Mouse (Mus musculus) intestine, postnatal 0 days (tissue): ENCODE measurements at regions not wholly inside any gene's neighbourhood (a gene's known extent, or its start where the extent isn't known, plus 50 kb on each side); places are given as distances from the start of the nearest gene placed in this dataset.

ENCODE experiments used
- ATAC-seq: fragments of 200-750 bp; cut with Nextera tagmentation; 2 replicates; pipeline ENCODE4 v1.8.0; 2017; ENCODE audit warnings: mild to moderate bottlenecking, moderate TSS enrichment, moderate library complexity
- H3K27ac ChIP-seq: fragments of 300-500 bp; sonication (generic); 2 replicates; pipeline ENCODE4 v1.5.1; 2014; ENCODE audit warnings: mild to moderate bottlenecking, low read depth, low read length, moderate library complexity
- H3K27me3 ChIP-seq: fragments of 300-500 bp; sonication (generic); replicated peaks from 2 replicates; pipeline ENCODE4 v1.6.1; 2014; ENCODE audit warnings: low read length, mixed read lengths; ENCODE audit not compliant: control insufficient read depth, insufficient read depth
- H3K36me3 ChIP-seq: fragments of 300-500 bp; sonication (generic); 2 replicates; pipeline ENCODE4 v1.6.1; 2014; ENCODE audit warnings: mild to moderate bottlenecking, moderate library complexity; ENCODE audit not compliant: control insufficient read depth, insufficient read depth
- H3K4me1 ChIP-seq: fragments of 300-500 bp; sonication (generic); replicated peaks from 2 replicates; pipeline ENCODE4 v1.6.1; 2014; ENCODE audit warnings: antibody characterized with exemption, low read length, mixed read lengths; ENCODE audit not compliant: control insufficient read depth, insufficient read depth
- H3K4me2 ChIP-seq: fragments of 300-500 bp; sonication (generic); replicated peaks from 2 replicates; pipeline ENCODE4 v1.6.1; 2014; ENCODE audit warnings: low read depth, mild to moderate bottlenecking, moderate library complexity
- H3K4me3 ChIP-seq: fragments of 300-500 bp; sonication (generic); 2 replicates; pipeline ENCODE4 v1.5.1; 2014; ENCODE audit warnings: low read depth, low read length
- H3K9ac ChIP-seq: fragments of 300-500 bp; sonication (generic); 2 replicates; pipeline ENCODE4 v1.6.1; 2014; ENCODE audit warnings: mild to moderate bottlenecking, low read depth, low read length
- H3K9me3 ChIP-seq: fragments of 300-500 bp; sonication (generic); 2 replicates; pipeline ENCODE4 v1.6.1; 2016; ENCODE audit warnings: mixed run types; ENCODE audit not compliant: control insufficient read depth
- CTCF ChIP-seq: sonication (generic); IDR thresholded peaks from 2 replicates; pipeline ENCODE4 v1.5.1; 2016; ENCODE audit warnings: low read depth, mild to moderate bottlenecking, control low read depth, antibody characterized with exemption, moderate library complexity
- WGBS: fragments of 180-500 bp; shearing (Covaris S2); extraction: QIAGEN DNeasy Blood & Tissue Kit; methylation state at CpG from one replicate; pipeline ENCODE4 v1.1.7; 2014; 5-methylcytosine and 5-hydroxymethylcytosine counted together

DNA sequence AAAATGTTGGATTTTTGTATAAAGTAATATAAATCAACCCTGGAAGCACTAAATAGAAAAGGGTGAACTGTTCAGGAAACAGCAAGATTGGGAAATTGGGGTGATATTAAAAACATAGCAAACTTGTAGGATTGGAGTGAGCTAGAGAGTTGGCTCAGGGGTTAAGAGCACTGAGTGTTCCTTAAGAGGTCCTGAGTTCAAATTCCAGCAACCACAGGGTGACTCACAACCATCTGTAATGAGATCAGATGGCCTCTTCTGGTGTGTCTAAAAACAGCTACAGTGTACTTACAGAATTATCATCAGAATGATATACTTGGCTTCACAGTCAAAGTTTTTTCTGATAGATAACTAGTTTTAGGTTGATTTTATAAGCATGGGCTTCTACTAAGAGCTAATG, 73.8 kb upstream of the Mbnl1 start:
- Histone ChIP-seq H3K4me2 (no peak overlapping the region), H3K36me3 (no peaks in the 10 kb centered on the region), H3K27me3 (no peaks in the 10 kb centered on the region), H3K4me3 (no peak overlapping the region), H3K9me3 (no peaks in the 10 kb centered on the region), H3K4me1 (no peaks in the 10 kb centered on the region), H3K27ac (no peak overlapping the region), H3K9ac (no peak overlapping the region)
- ATAC-seq: no peak
- no peak for TF ChIP-seq CTCF

DNA sequence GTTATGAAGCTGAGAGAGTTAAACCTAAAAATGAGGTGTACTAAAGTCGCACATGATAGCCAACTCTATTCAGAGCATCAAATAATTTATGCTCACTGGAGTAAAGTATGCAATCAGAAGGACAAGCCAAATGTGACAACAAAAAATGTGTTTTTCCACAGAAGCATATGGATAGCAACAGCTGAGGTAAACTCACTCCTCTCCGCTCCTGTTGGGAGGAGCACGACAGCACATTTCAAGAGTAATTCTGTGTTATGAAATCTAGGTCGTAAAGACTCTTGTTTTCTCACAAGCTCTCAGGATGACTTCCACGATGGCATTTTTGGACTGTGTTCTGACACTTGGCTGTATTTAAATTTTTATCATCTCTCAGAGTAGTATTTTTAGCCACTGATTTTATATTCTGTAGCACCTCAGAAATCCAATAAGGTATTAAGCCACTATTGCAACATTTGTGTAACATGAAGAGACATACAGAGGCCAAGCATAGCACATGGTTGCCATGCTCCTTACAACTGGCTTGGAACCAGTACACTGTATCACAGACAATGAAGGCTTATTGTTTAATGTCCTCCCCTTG, 70.3 kb upstream of the Mbnl1 start:
- Histone ChIP-seq H3K9me3 (no peaks in the 10 kb centered on the region), H3K4me3 (no peak overlapping the region), H3K27ac (no peak overlapping the region), H3K4me1 (no peaks in the 10 kb centered on the region), H3K4me2 (no peak overlapping the region), H3K27me3 (no peaks in the 10 kb centered on the region), H3K36me3 (no peaks in the 10 kb centered on the region), H3K9ac (no peak overlapping the region)
- 55% methylated on average over 5 of the region's 5 CpGs for WGBS
- no peak for ATAC-seq
- TF ChIP-seq CTCF: no peak

DNA sequence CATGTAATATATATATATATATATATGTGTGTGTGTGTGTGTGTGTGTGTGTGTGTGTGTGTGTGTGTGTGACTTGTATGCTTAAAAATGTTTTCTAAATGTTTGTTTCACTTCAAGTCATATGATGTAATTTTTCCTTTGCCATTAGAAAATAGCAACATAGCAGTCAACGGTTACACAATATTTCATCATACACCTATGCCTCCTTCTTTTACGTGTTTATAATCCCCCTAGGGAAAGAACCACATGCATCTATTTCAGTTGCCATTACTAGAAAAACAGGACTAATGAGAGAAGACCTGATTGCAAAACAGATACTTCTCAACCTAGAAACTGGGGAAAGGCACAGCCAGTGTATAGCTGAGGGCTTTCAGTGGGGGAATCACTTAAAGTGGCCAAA, 65.2 kb upstream of the Mbnl1 start:
- no peak for TF ChIP-seq CTCF
- H3K9me3 ChIP-seq: no peaks in the 10 kb centered on the region
- H3K36me3 ChIP-seq: no peaks in the 10 kb centered on the region
- H3K27me3 ChIP-seq: no peaks in the 10 kb centered on the region
- H3K4me1 ChIP-seq: no peaks in the 10 kb centered on the region
- no peak overlapping the region for H3K27ac ChIP-seq
- no peak for ATAC-seq
- H3K4me3 ChIP-seq: no peak overlapping the region
- WGBS: 63% methylated on average over 2 of the region's 2 CpGs
- no peak overlapping the region for H3K4me2 ChIP-seq
- H3K9ac ChIP-seq: no peak overlapping the region

DNA sequence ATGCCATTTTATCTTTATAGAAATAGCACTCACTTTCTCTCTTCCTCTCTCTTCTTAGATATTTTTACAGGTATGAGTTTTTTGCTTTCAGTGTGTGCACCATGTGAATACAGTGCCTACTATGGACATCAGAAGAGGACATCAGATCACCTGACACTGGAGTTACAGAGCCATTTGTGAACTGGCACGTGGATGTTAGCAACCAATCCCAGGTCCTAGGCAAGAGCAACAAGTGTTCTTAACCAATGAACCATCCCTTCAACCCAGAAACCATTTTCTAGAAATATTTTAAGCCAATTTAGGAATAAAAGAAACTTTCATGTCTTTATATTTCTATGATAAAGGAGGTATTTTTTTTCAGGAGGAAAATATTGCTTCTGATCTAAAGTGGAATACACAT, 64.7 kb upstream of the Mbnl1 start:
- H3K9me3 ChIP-seq: no peaks in the 10 kb centered on the region
- no peak for TF ChIP-seq CTCF
- no peaks in the 10 kb centered on the region for H3K27me3 ChIP-seq
- H3K4me1 ChIP-seq: no peaks in the 10 kb centered on the region
- H3K4me2 ChIP-seq: no peak overlapping the region; the same call in 1 of the 2 replicates
- H3K27ac ChIP-seq: no peak overlapping the region
- WGBS: 73% methylated on average over 1 of the region's 1 CpGs
- no peak for ATAC-seq
- H3K9ac ChIP-seq: no peak overlapping the region
- H3K36me3 ChIP-seq: no peaks in the 10 kb centered on the region
- no peak overlapping the region for H3K4me3 ChIP-seq

DNA sequence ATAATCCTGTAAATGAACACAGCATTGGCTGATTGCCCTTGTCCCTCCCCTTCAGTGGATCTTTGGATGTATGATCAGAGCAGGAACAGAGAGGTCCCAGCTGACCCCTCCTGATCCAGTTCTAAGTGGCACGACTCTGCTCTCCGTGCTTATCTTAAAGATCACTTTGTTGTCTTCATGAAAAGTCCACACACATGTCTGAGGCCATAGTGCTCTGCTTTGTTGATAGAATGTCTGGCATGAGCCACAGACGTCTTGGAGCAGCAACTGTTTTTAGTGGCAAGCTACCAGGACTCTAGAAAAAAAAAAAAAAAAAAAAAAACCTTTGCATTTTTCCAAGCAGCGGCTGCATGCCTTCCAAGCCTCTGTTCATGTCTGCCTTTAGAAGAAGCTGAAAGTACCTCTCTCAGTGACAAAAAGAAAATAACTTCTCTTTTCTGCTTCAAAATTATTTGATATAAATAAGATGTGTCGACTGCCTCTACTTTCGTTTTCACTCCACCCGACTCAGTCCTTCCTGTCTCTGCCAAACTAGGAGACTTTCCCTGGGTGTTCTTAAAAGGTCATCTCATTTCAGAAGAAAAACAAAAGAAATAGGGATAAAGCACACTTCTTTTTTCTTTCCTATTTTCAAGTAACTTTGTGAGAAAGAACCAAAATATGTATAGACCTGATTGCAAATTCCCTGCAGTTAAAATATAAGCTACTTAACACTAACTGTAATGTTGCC, 63.9 kb upstream of the Mbnl1 start:
- H3K36me3 ChIP-seq: no peaks in the 10 kb centered on the region
- TF ChIP-seq CTCF: no peak
- ATAC-seq: peak; percentile 41; the same call in 1 of the 2 replicates

DNA sequence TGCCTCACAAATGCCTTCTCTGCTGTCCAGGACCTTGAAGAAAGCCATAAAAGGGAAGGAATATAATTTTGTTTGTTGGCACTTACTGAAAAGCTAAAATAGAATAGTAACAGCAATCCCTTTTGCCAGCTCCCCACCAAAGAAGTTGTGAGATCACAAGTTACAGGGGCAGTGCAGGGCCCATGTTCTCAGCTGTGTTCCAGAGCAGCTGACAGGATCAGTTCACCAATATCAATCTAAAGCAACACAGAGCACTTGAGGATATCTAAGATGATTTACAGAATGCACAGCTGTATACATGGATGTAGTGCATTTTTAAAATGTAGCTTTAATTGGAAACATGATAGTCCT, 63.4 kb upstream of the Mbnl1 start:
- Histone ChIP-seq H3K4me3 (no peak overlapping the region; the same call in 1 of the 2 replicates), H3K27me3 (no peaks in the 10 kb centered on the region), H3K9me3 (no peaks in the 10 kb centered on the region), H3K9ac (no peak overlapping the region), H3K4me1 (no peaks in the 10 kb centered on the region), H3K4me2 (peak overlapping the region; percentile 63), H3K27ac (no peak overlapping the region), H3K36me3 (no peaks in the 10 kb centered on the region)
- TF ChIP-seq CTCF: no peak
- no peak for ATAC-seq

More for the DNA sequence above, 63.9 kb upstream of the Mbnl1 start:
- WGBS: 4% methylated on average over 7 of the region's 7 CpGs
- H3K27me3 ChIP-seq: no peaks in the 10 kb centered on the region
- H3K4me1 ChIP-seq: no peaks in the 10 kb centered on the region
- peak overlapping the region; percentile 23; the same call in 1 of the 2 replicates for H3K27ac ChIP-seq
- no peaks in the 10 kb centered on the region for H3K9me3 ChIP-seq
- peak overlapping the region; percentile 63 for H3K4me2 ChIP-seq
- H3K4me3 ChIP-seq: peak overlapping the region; percentile 34
- H3K9ac ChIP-seq: peak overlapping the region; percentile 32; the same call in 1 of the 2 replicates
